In genomic region chr15:98517380-98518355, GRCm38 (mm10) we compare ENCODE assay signal across 10 mouse cellular contexts. TPM values are rescaled to one million over a fixed set of nuclear protein-coding genes. Genes with fewer than 3 reads are reported as not detected.
DNase-seq lines count a peak whose midpoint lies in the region; ATAC-seq and TF ChIP-seq lines count a peak whose summit lies in the region.
"Had no signal": no experiment of that assay in that cellular context is flagged by ENCODE, and none has a peak within 500 bp of the region (broad histone marks: within the 10 kb centered on the region; RNA-seq: fewer than 3 reads in every experiment).

No protein-coding gene starts in this region.

- peak; percentile 88 for TF ChIP-seq CTCF in Patski (IDR thresholded peaks at IDR 0.05)

- DNase-seq in midbrain, embryonic 11.5 days (ENCODE audit: low spot score, missing footprints): peak; percentile 94
- DNase-seq in Patski (ENCODE audit: low read depth, low spot score): no peak
- DNase-seq in cerebellum, postnatal 25 days: peak; percentile 66 to 77
- DNase-seq in heart, postnatal 10 days: peak; percentile 67 to 79
- DNase-seq in layer of hippocampus, postnatal 25 days (ENCODE audit: extremely low spot score in 1 of 2, low spot score in 1 of 2): peak; percentile 36 to 62
- DNase-seq in spleen, postnatal 4 days (ENCODE audit: low spot score in 2 of 2): peak; percentile 62 to 86

- peaks cover 25% of the 10 kb centered on the region for H3K36me3 ChIP-seq in midbrain, embryonic 11.5 days (ENCODE audit: control insufficient read depth, insufficient read depth, low read length)
- H3K36me3 ChIP-seq in midbrain, embryonic 15.5 days (replicated peaks): peaks cover 28% of the 10 kb centered on the region; the same call in 1 of the 2 replicates

- H3K4me2 ChIP-seq in midbrain, embryonic 11.5 days: no peak overlapping the region
- no peak overlapping the region for H3K4me2 ChIP-seq in midbrain, embryonic 15.5 days
- H3K4me2 ChIP-seq: embryonic facial prominence, embryonic 15.5 days had no signal

- no peak overlapping the region for H3K9ac ChIP-seq in midbrain, embryonic 11.5 days (ENCODE audit: low read length)
- no peak overlapping the region for H3K9ac ChIP-seq in midbrain, embryonic 15.5 days
- H3K9ac ChIP-seq: embryonic facial prominence, embryonic 15.5 days had no signal

- 73% methylated on average over 16 of the region's 16 CpGs for WGBS in midbrain, embryonic 11.5 days
- WGBS in midbrain, embryonic 15.5 days: 71% methylated on average over 16 of the region's 16 CpGs

- no peaks in the 10 kb centered on the region for H3K9me3 ChIP-seq in midbrain, embryonic 11.5 days (ENCODE audit: control insufficient read depth, low read length)
- no peaks in the 10 kb centered on the region for H3K9me3 ChIP-seq in midbrain, embryonic 15.5 days
- H3K9me3 ChIP-seq: embryonic facial prominence, embryonic 15.5 days had no signal

- H3K4me1 ChIP-seq in midbrain, embryonic 11.5 days (ENCODE audit: control insufficient read depth, insufficient read depth, low read length): peaks cover 2% of the 10 kb centered on the region
- no peaks in the 10 kb centered on the region for H3K4me1 ChIP-seq in midbrain, embryonic 15.5 days
- H3K4me1 ChIP-seq: embryonic facial prominence, embryonic 15.5 days had no signal

- no peak overlapping the region for H3K4me3 ChIP-seq in midbrain, embryonic 11.5 days (ENCODE audit: low read depth, low read length)
- H3K4me3 ChIP-seq in midbrain, embryonic 15.5 days: no peak overlapping the region
- H3K4me3 ChIP-seq: embryonic facial prominence, embryonic 15.5 days had no signal

- CTCF ChIA-PET in Patski (lab: Charles Lee): interaction anchor here (0.6 to 2.1 kb wide), 7 partner anchors 8 to 50 kb away, joined by 3 to 15 read pairs (median 4); no protein-coding TSS in a partner anchor

- POLR2A ChIA-PET in Patski (lab: Charles Lee): interaction anchor here (0.7 kb wide), 1 partner anchor 716 kb away, joined by 4 read pairs; no protein-coding TSS in a partner anchor

- no peaks in the 10 kb centered on the region for H3K27me3 ChIP-seq in midbrain, embryonic 11.5 days (ENCODE audit: control insufficient read depth, insufficient read depth, low read length)
- no peaks in the 10 kb centered on the region for H3K27me3 ChIP-seq in midbrain, embryonic 15.5 days (replicated peaks)
- H3K27me3 ChIP-seq in Patski: no peaks in the 10 kb centered on the region
- H3K27me3 ChIP-seq: embryonic facial prominence, embryonic 15.5 days had no signal

- no peak for ATAC-seq in midbrain, embryonic 11.5 days (ENCODE audit: low FRiP score)
- no peak for ATAC-seq in midbrain, embryonic 15.5 days (replicated peaks)
- no peak for ATAC-seq in Patski
- peak; percentile 59 for ATAC-seq in megakaryocyte-erythroid progenitor cell, adult 5-6 weeks (replicated peaks; ENCODE audit: low FRiP score, low TSS enrichment, poor library complexity, severe bottlenecking)

- in situ Hi-C loops in Patski (cut with MboI; ENCODE audit: low pct_unique_long_range_greater_than_20kb): no loop called here

- intact Hi-C loops in heart, postnatal 10 days (cut with DNase I): no loop called here

- no peak overlapping the region for H3K27ac ChIP-seq in midbrain, embryonic 11.5 days (ENCODE audit: low read depth, low read length)
- no peak overlapping the region for H3K27ac ChIP-seq in midbrain, embryonic 15.5 days
- H3K27ac ChIP-seq: embryonic facial prominence, embryonic 15.5 days; macrophage had no signal

RNA-seq across cellular contexts. Expression of gene Kansl2, which starts 16.4 kb away (rescaled TPM):
- polyA plus RNA-seq in midbrain, embryonic 11.5 days (2014; fragmentation: Nextera tagmentation; extraction: Ambion mirVana): 131 and 140 TPM in 2 replicates
- polyA plus RNA-seq in midbrain, embryonic 15.5 days (2015; fragmentation: Nextera tagmentation; extraction: Ambion mirVana): 124 and 128 TPM in 2 replicates
- 91.6 TPM for polyA plus RNA-seq in Patski (2021)
- total RNA-seq in heart, postnatal 10 days (2021): 10 to 100 TPM; 89.3 to 91.8 TPM
- total RNA-seq in layer of hippocampus, postnatal 25 days (2021): 10 to 100 TPM; 59.5 to 59.7 TPM
- total RNA-seq in megakaryocyte-erythroid progenitor cell, adult 5-6 weeks (2014; fragmentation: Nextera tagmentation): 68.9 and 73.0 TPM in 2 replicates
- 54.4 and 57.7 TPM in 2 replicates for total RNA-seq in megakaryocyte-erythroid progenitor cell, adult 5-6 weeks (2017)

RNA-seq across cellular contexts. Expression of gene Olfr279, which starts 25.5 kb away (rescaled TPM):
- polyA plus RNA-seq in midbrain, embryonic 11.5 days (2014; fragmentation: Nextera tagmentation; extraction: Ambion mirVana): not detected in 2 replicates
- not detected in 2 replicates for polyA plus RNA-seq in midbrain, embryonic 15.5 days (2015; fragmentation: Nextera tagmentation; extraction: Ambion mirVana)
- polyA plus RNA-seq in Patski (2021): not detected
- not detected for total RNA-seq in heart, postnatal 10 days (2021)
- total RNA-seq in layer of hippocampus, postnatal 25 days (2021): under 1 TPM; 0.07 to 0.16 TPM
- total RNA-seq in megakaryocyte-erythroid progenitor cell, adult 5-6 weeks (2014; fragmentation: Nextera tagmentation): not detected in 2 replicates
- not detected in 2 replicates for total RNA-seq in megakaryocyte-erythroid progenitor cell, adult 5-6 weeks (2017)
- polyA plus RNA-seq: macrophage had no signal

RNA-seq across cellular contexts. Expression of gene Lalba, which starts 35.1 kb away (rescaled TPM):
- polyA plus RNA-seq in midbrain, embryonic 11.5 days (2014; fragmentation: Nextera tagmentation; extraction: Ambion mirVana): not detected in 2 replicates
- not detected in 2 replicates for polyA plus RNA-seq in midbrain, embryonic 15.5 days (2015; fragmentation: Nextera tagmentation; extraction: Ambion mirVana)
- not detected for polyA plus RNA-seq in Patski (2021)
- total RNA-seq in heart, postnatal 10 days (2021): under 1 TPM in 1 of 2 experiments, not detected in 1; 0.47 TPM
- total RNA-seq in layer of hippocampus, postnatal 25 days (2021): not detected
- not detected in 2 replicates for total RNA-seq in megakaryocyte-erythroid progenitor cell, adult 5-6 weeks (2014; fragmentation: Nextera tagmentation)
- not detected in 2 replicates for total RNA-seq in megakaryocyte-erythroid progenitor cell, adult 5-6 weeks (2017)
- polyA plus RNA-seq: embryonic facial prominence, embryonic 15.5 days; macrophage had no signal

RNA-seq across cellular contexts. Expression of gene OR5BS1P, which starts 48.0 kb away (rescaled TPM):
- not detected in 2 replicates for polyA plus RNA-seq in midbrain, embryonic 11.5 days (2014; fragmentation: Nextera tagmentation; extraction: Ambion mirVana)
- polyA plus RNA-seq in midbrain, embryonic 15.5 days (2015; fragmentation: Nextera tagmentation; extraction: Ambion mirVana): not detected in 2 replicates
- not detected for polyA plus RNA-seq in Patski (2021)
- not detected for total RNA-seq in heart, postnatal 10 days (2021)
- total RNA-seq in layer of hippocampus, postnatal 25 days (2021): not detected
- not detected in 2 replicates for total RNA-seq in megakaryocyte-erythroid progenitor cell, adult 5-6 weeks (2014; fragmentation: Nextera tagmentation)
- not detected in 2 replicates for total RNA-seq in megakaryocyte-erythroid progenitor cell, adult 5-6 weeks (2017)
- polyA plus RNA-seq: embryonic facial prominence, embryonic 15.5 days; macrophage had no signal

RNA-seq across cellular contexts. Expression of gene Ccnt1, which starts 53.1 kb away (rescaled TPM):
- polyA plus RNA-seq in midbrain, embryonic 11.5 days (2014; fragmentation: Nextera tagmentation; extraction: Ambion mirVana): 60.7 and 61.9 TPM in 2 replicates
- polyA plus RNA-seq in midbrain, embryonic 15.5 days (2015; fragmentation: Nextera tagmentation; extraction: Ambion mirVana): 71.7 and 72.6 TPM in 2 replicates
- 30.2 TPM for polyA plus RNA-seq in Patski (2021)
- 10 to 100 TPM; 34.5 to 40.0 TPM for total RNA-seq in heart, postnatal 10 days (2021)
- 10 to 100 TPM; 40.1 to 45.0 TPM for total RNA-seq in layer of hippocampus, postnatal 25 days (2021)
- 66.8 and 70.7 TPM in 2 replicates for total RNA-seq in megakaryocyte-erythroid progenitor cell, adult 5-6 weeks (2014; fragmentation: Nextera tagmentation)
- 80.8 and 88.3 TPM in 2 replicates for total RNA-seq in megakaryocyte-erythroid progenitor cell, adult 5-6 weeks (2017)
